Mouse (Mus musculus) midbrain, embryonic 14.5 days (tissue): ENCODE results near the gene Lmod3. TPM values are rescaled to one million over a fixed set of nuclear protein-coding genes. Genes with fewer than 3 reads are reported as not detected.

Source experiments
- ATAC-seq: fragments of 200-750 bp; cut with Nextera tagmentation; 2 replicates; pipeline ENCODE4 v1.8.0; 2017; ENCODE audit warnings: moderate number of reproducible peaks, moderate library complexity; ENCODE audit not compliant: low FRiP score, low TSS enrichment
- DNase-seq: peaks from one replicate; pipeline ENCODE4 v3.0.0-alpha.2; 2015
- H3K27ac ChIP-seq: fragments of 300-500 bp; sonication (generic); replicated peaks from 2 replicates; pipeline ENCODE4 v1.5.1; 2014; ENCODE audit warnings: mild to moderate bottlenecking, low read depth, low read length, moderate library complexity
- H3K27me3 ChIP-seq: fragments of 300-500 bp; sonication (generic); 2 replicates; pipeline ENCODE4 v1.6.1; 2014; ENCODE audit warnings: low read length, control low read depth, mixed read lengths; ENCODE audit not compliant: control insufficient read depth, insufficient read depth
- H3K36me3 ChIP-seq: fragments of 300-500 bp; sonication (generic); 2 replicates; pipeline ENCODE4 v1.6.1; 2014; ENCODE audit warnings: low read length, control low read depth; ENCODE audit not compliant: control insufficient read depth, insufficient read depth
- H3K4me1 ChIP-seq: fragments of 300-500 bp; sonication (generic); 2 replicates; pipeline ENCODE4 v1.6.1; 2014; ENCODE audit warnings: mild to moderate bottlenecking, antibody characterized with exemption, low read length, control low read depth; ENCODE audit not compliant: control insufficient read depth, insufficient read depth
- H3K4me2 ChIP-seq: fragments of 300-500 bp; sonication (generic); 2 replicates; pipeline ENCODE4 v1.6.1; 2014; ENCODE audit warnings: mild to moderate bottlenecking, low read length, moderate library complexity
- H3K4me3 ChIP-seq: fragments of 300-500 bp; sonication (generic); replicated peaks from 2 replicates; pipeline ENCODE4 v1.5.1; 2014; ENCODE audit warnings: low read depth, low read length
- H3K9ac ChIP-seq: fragments of 300-500 bp; sonication (generic); replicated peaks from 2 replicates; pipeline ENCODE4 v1.6.1; 2014; ENCODE audit warnings: mild to moderate bottlenecking, low read length, moderate library complexity
- H3K9me3 ChIP-seq: fragments of 300-500 bp; sonication (generic); 2 replicates; pipeline ENCODE4 v1.6.1; 2016; ENCODE audit warnings: low read length, control low read depth, mixed read lengths; ENCODE audit not compliant: control insufficient read depth
- WGBS: fragments of 180-500 bp; shearing (Covaris S2); extraction: QIAGEN DNeasy Blood & Tissue Kit; methylation state at CpG from one replicate; pipeline ENCODE4 v1.1.7; 2014; 5-methylcytosine and 5-hydroxymethylcytosine counted together
- polyA plus RNA-seq: library from polyadenylated mRNA; unstranded; fragments of >200 nt; fragmentation: Nextera tagmentation; extraction: Ambion mirVana; gene quantifications from 2 replicates; pipeline ENCODE4 v1.2.1, GENCODE M21; 2014

Gene Lmod3
- polyA plus RNA-seq, 1 experiment from 2014 or later = not detected

- WGBS = 91% methylated on average over 5 of the region's 5 CpGs
- H3K9ac ChIP-seq = no peak overlapping the region
- H3K36me3 ChIP-seq = peaks cover 51% of the 10 kb centered on the region
- no peaks in the 10 kb centered on the region for H3K9me3 ChIP-seq
- no peaks in the 10 kb centered on the region; the same call in 1 of the 2 replicates for H3K4me1 ChIP-seq
- DNase-seq = no peak
- no peak for ATAC-seq
- H3K4me2 ChIP-seq = no peak overlapping the region
- H3K4me3 ChIP-seq = no peak overlapping the region
- no peak overlapping the region for H3K27ac ChIP-seq
- H3K27me3 ChIP-seq = no peaks in the 10 kb centered on the region
Observed at GRCm38 (mm10) chr6:97292894-97293293, 40.3 kb upstream of the Lmod3 start.

- WGBS = 93% methylated on average over 3 of the region's 3 CpGs
- Histone ChIP-seq H3K27me3 (no peaks in the 10 kb centered on the region), H3K9ac (no peak overlapping the region), H3K4me3 (no peak overlapping the region), H3K4me1 (no peaks in the 10 kb centered on the region; the same call in 1 of the 2 replicates), H3K4me2 (no peak overlapping the region), H3K27ac (no peak overlapping the region), H3K9me3 (no peaks in the 10 kb centered on the region), H3K36me3 (peaks cover 54% of the 10 kb centered on the region)
- DNase-seq (no peak), ATAC-seq (no peak)
Observed at GRCm38 (mm10) chr6:97292096-97292495, 39.5 kb upstream of the Lmod3 start.

- H3K4me1 ChIP-seq = no peaks in the 10 kb centered on the region; the same call in 1 of the 2 replicates
- ATAC-seq = no peak
- 78% methylated on average over 21 of the region's 21 CpGs for whole genome bisulfite sequencing
- H3K36me3 ChIP-seq = peaks cover 48% of the 10 kb centered on the region
- no peaks in the 10 kb centered on the region for H3K9me3 ChIP-seq
- DNase-seq = no peak
- H3K9ac ChIP-seq = no peak overlapping the region
- H3K27me3 ChIP-seq = no peaks in the 10 kb centered on the region
- no peak overlapping the region for H3K4me2 ChIP-seq
- no peak overlapping the region for H3K27ac ChIP-seq
- no peak overlapping the region for H3K4me3 ChIP-seq
Observed at GRCm38 (mm10) chr6:97291159-97291908, 38.8 kb upstream of the Lmod3 start.

GRCm38 (mm10) chr6:97290687-97291086, 38.1 kb upstream of the Lmod3 start:
- no peak overlapping the region for H3K9ac ChIP-seq
- H3K4me3 ChIP-seq = no peak overlapping the region
- H3K27ac ChIP-seq = no peak overlapping the region
- no peaks in the 10 kb centered on the region for H3K27me3 ChIP-seq
- no peak overlapping the region for H3K4me2 ChIP-seq
- DNase-seq = no peak
- 75% methylated on average over 3 of the region's 3 CpGs for WGBS
- peaks cover 41% of the 10 kb centered on the region for H3K36me3 ChIP-seq
- no peak for ATAC-seq
- H3K9me3 ChIP-seq = no peaks in the 10 kb centered on the region
- H3K4me1 ChIP-seq = no peaks in the 10 kb centered on the region; the same call in 1 of the 2 replicates

- WGBS = 85% methylated on average over 4 of the region's 4 CpGs
Observed at GRCm38 (mm10) chr6:97289838-97290237, 37.3 kb upstream of the Lmod3 start.

GRCm38 (mm10) chr6:97289316-97289820, 36.8 kb upstream of the Lmod3 start:
- Histone ChIP-seq H3K27me3 (no peaks in the 10 kb centered on the region), H3K9ac (no peak overlapping the region), H3K4me3 (no peak overlapping the region), H3K4me1 (no peaks in the 10 kb centered on the region; the same call in 1 of the 2 replicates), H3K36me3 (peaks cover 29% of the 10 kb centered on the region), H3K4me2 (no peak overlapping the region), H3K27ac (no peak overlapping the region), H3K9me3 (no peaks in the 10 kb centered on the region)
- 75% methylated on average over 10 of the region's 10 CpGs for WGBS
- DNase-seq = no peak
- ATAC-seq = no peak

More at GRCm38 (mm10) chr6:97289838-97290237, 37.3 kb upstream of the Lmod3 start:
- H3K4me2 ChIP-seq = no peak overlapping the region
- ATAC-seq (no peak), DNase-seq (no peak)
- no peak overlapping the region for H3K4me3 ChIP-seq
- H3K27ac ChIP-seq = no peak overlapping the region
- H3K9me3 ChIP-seq = no peaks in the 10 kb centered on the region
- peaks cover 33% of the 10 kb centered on the region for H3K36me3 ChIP-seq
- no peaks in the 10 kb centered on the region; the same call in 1 of the 2 replicates for H3K4me1 ChIP-seq
- H3K9ac ChIP-seq = no peak overlapping the region
- H3K27me3 ChIP-seq = no peaks in the 10 kb centered on the region

GRCm38 (mm10) chr6:97288047-97288855, 35.7 kb upstream of the Lmod3 start:
- 86% methylated on average over 19 of the region's 19 CpGs for WGBS
- H3K9ac ChIP-seq = no peak overlapping the region

GRCm38 (mm10) chr6:97286332-97286731, 33.8 kb upstream of the Lmod3 start:
- Histone ChIP-seq H3K4me2 (no peak overlapping the region), H3K4me3 (no peak overlapping the region), H3K9me3 (no peaks in the 10 kb centered on the region), H3K27ac (no peak overlapping the region), H3K9ac (no peak overlapping the region), H3K36me3 (peaks cover 14% of the 10 kb centered on the region), H3K4me1 (no peaks in the 10 kb centered on the region; the same call in 1 of the 2 replicates), H3K27me3 (no peaks in the 10 kb centered on the region)
- ATAC-seq (no peak), DNase-seq (no peak)
- WGBS = 92% methylated on average over 5 of the region's 5 CpGs

More at GRCm38 (mm10) chr6:97288047-97288855, 35.7 kb upstream of the Lmod3 start:
- Histone ChIP-seq H3K4me2 (no peak overlapping the region), H3K9me3 (no peaks in the 10 kb centered on the region), H3K27ac (no peak overlapping the region), H3K4me1 (no peaks in the 10 kb centered on the region; the same call in 1 of the 2 replicates), H3K36me3 (peaks cover 24% of the 10 kb centered on the region), H3K27me3 (no peaks in the 10 kb centered on the region), H3K4me3 (no peak overlapping the region)
- ATAC-seq (no peak), DNase-seq (no peak)
